In genomic region chr10:57514616-57515015, GRCm38 (mm10) we compare ENCODE assay signal across 20 mouse cellular contexts. TPM values are rescaled to one million over a fixed set of nuclear protein-coding genes. Genes with fewer than 3 reads are reported as not detected.
A peak's percentile ranks its signal among the peaks of the same experiment; 100 is the strongest.
DNase-seq lines count a peak whose midpoint lies in the region; ATAC-seq and TF ChIP-seq lines count a peak whose summit lies in the region.
"Had no signal": no experiment of that assay in that cellular context is flagged by ENCODE, and none has a peak within 500 bp of the region (broad histone marks: within the 10 kb centered on the region; RNA-seq: fewer than 3 reads in every experiment).

No protein-coding gene starts in this region.

- TF ChIP-seq POLR2A in kidney, adult 2 months (IDR thresholded peaks at IDR 0.05; ENCODE audit: low read depth, low read length) = no peak

- no peak overlapping the region for H3K4me3 ChIP-seq in kidney, adult 2 months (ENCODE audit: insufficient read depth, low read depth, low read length)
- H3K4me3 ChIP-seq in kidney, embryonic 16.5 days (ENCODE audit: low read length) = no peak overlapping the region
- H3K4me3 ChIP-seq in kidney, embryonic 15.5 days (replicated peaks) = no peak overlapping the region
- H3K4me3 ChIP-seq: heart, embryonic 12.5 days; heart, embryonic 15.5 days; hindbrain, embryonic 10.5 days; hindbrain, embryonic 15.5 days had no signal

- H3K9ac ChIP-seq in kidney, embryonic 16.5 days (replicated peaks; ENCODE audit: low read length) = no peak overlapping the region
- H3K9ac ChIP-seq in kidney, embryonic 15.5 days = no peak overlapping the region
- H3K9ac ChIP-seq: heart, embryonic 12.5 days; heart, embryonic 15.5 days; hindbrain, embryonic 15.5 days had no signal

- H3K27ac ChIP-seq in kidney, adult 2 months (ENCODE audit: insufficient read depth, low read depth, low read length) = no peak overlapping the region
- no peak overlapping the region for H3K27ac ChIP-seq in kidney, embryonic 16.5 days (ENCODE audit: low read length)
- no peak overlapping the region for H3K27ac ChIP-seq in kidney, embryonic 15.5 days
- H3K27ac ChIP-seq: heart, embryonic 15.5 days; hindbrain, embryonic 10.5 days; hindbrain, embryonic 15.5 days had no signal

- 0 out of 2 replicates have a peak, but pooled peaks have one; percentile 4 for ATAC-seq in frontal cortex, adult (ENCODE audit: low TSS enrichment)
- ATAC-seq in kidney, embryonic 16.5 days (ENCODE audit: low FRiP score, low TSS enrichment) = peak; percentile 39; the same call in 1 of the 2 replicates
- no peak for ATAC-seq in kidney, embryonic 15.5 days (replicated peaks; ENCODE audit: low FRiP score)
- ATAC-seq: forebrain, embryonic 14.5 days; Patski had no signal

- no peak for TF ChIP-seq CTCF in kidney, adult 2 months (conservative IDR thresholded peaks at IDR 0.05; ENCODE audit: insufficient read depth, insufficient read length, low read depth, low read length)

- WGBS in kidney, adult 2 months = 69% methylated on average over 2 of the region's 2 CpGs
- WGBS in kidney, embryonic 16.5 days = 88% methylated on average over 2 of the region's 2 CpGs
- 84% methylated on average over 2 of the region's 2 CpGs for WGBS in kidney, embryonic 15.5 days

- H3K4me1 ChIP-seq in kidney, adult 2 months (ENCODE audit: control insufficient read depth, insufficient read depth, low read length) = peaks cover 3% of the 10 kb centered on the region; the same call in 1 of the 2 replicates
- no peaks in the 10 kb centered on the region for H3K4me1 ChIP-seq in kidney, embryonic 16.5 days (ENCODE audit: insufficient read depth, low read length)
- no peaks in the 10 kb centered on the region for H3K4me1 ChIP-seq in kidney, embryonic 15.5 days
- H3K4me1 ChIP-seq: heart, embryonic 12.5 days; heart, embryonic 15.5 days; hindbrain, embryonic 10.5 days; hindbrain, embryonic 15.5 days had no signal

- H3K4me2 ChIP-seq in kidney, embryonic 16.5 days (replicated peaks; ENCODE audit: low read depth, low read length) = no peak overlapping the region
- H3K4me2 ChIP-seq in kidney, embryonic 15.5 days = no peak overlapping the region
- H3K4me2 ChIP-seq: heart, embryonic 12.5 days; heart, embryonic 15.5 days; hindbrain, embryonic 15.5 days had no signal

- H3K27me3 ChIP-seq in kidney, adult 2 months (replicated peaks; ENCODE audit: control insufficient read depth, insufficient read depth, low read length) = no peaks in the 10 kb centered on the region
- no peaks in the 10 kb centered on the region for H3K27me3 ChIP-seq in kidney, embryonic 16.5 days (ENCODE audit: insufficient read depth, low read length)
- no peaks in the 10 kb centered on the region for H3K27me3 ChIP-seq in kidney, embryonic 15.5 days
- H3K27me3 ChIP-seq: CH12.LX; heart, embryonic 12.5 days; heart, embryonic 15.5 days; hindbrain, embryonic 15.5 days; Patski had no signal

- H3K36me3 ChIP-seq in kidney, adult 2 months (ENCODE audit: control insufficient read depth, insufficient read depth, low read length) = peaks cover 17% of the 10 kb centered on the region
- H3K36me3 ChIP-seq in kidney, embryonic 16.5 days (ENCODE audit: insufficient read depth, low read length) = peaks cover 54% of the 10 kb centered on the region
- peaks cover 76% of the 10 kb centered on the region for H3K36me3 ChIP-seq in kidney, embryonic 15.5 days

- DNase-seq in frontal cortex, adult 2 months (ENCODE audit: extremely low spot score in 1 of 2, low spot score in 1 of 2) = no peak
- peak; percentile 67 for DNase-seq in kidney, adult 2 months
- DNase-seq in kidney, postnatal 4 days = no peak
- DNase-seq: B cell, adult 2 months; cerebellum, adult 18-20 months; gastrocnemius, postnatal 25 days; heart, adult 18-20 months; heart, postnatal 10 days; heart, postnatal 36 days had no signal

- no peaks in the 10 kb centered on the region for H3K9me3 ChIP-seq in kidney, embryonic 16.5 days (ENCODE audit: low read length)
- H3K9me3 ChIP-seq in kidney, embryonic 15.5 days (replicated peaks) = no peaks in the 10 kb centered on the region
- H3K9me3 ChIP-seq: G1E; heart, embryonic 12.5 days; heart, embryonic 15.5 days; hindbrain, embryonic 10.5 days; hindbrain, embryonic 15.5 days had no signal

RNA-seq across cellular contexts. Expression of gene Serinc1, which starts 17.7 kb away (rescaled TPM):
- polyA plus RNA-seq in frontal cortex, adult 2 months (2012; rRNA removed) = 570 and 616 TPM in 2 replicates
- polyA plus RNA-seq in kidney, adult 2 months (2012; rRNA removed) = 61.0 and 76.6 TPM in 2 replicates
- polyA plus RNA-seq in kidney, embryonic 16.5 days (2015; fragmentation: Nextera tagmentation; extraction: Ambion mirVana) = 153 and 163 TPM in 2 replicates
- polyA plus RNA-seq in kidney, embryonic 15.5 days (2015; fragmentation: Nextera tagmentation; extraction: Ambion mirVana) = 149 and 151 TPM in 2 replicates

RNA-seq across cellular contexts. Expression of gene Hsf2, which starts 28.4 kb away (rescaled TPM):
- 24.9 and 25.6 TPM in 2 replicates for polyA plus RNA-seq in frontal cortex, adult 2 months (2012; rRNA removed)
- 4.5 and 4.9 TPM in 2 replicates for polyA plus RNA-seq in kidney, adult 2 months (2012; rRNA removed)
- polyA plus RNA-seq in kidney, embryonic 16.5 days (2015; fragmentation: Nextera tagmentation; extraction: Ambion mirVana) = 22.5 and 27.6 TPM in 2 replicates
- 29.2 and 31.8 TPM in 2 replicates for polyA plus RNA-seq in kidney, embryonic 15.5 days (2015; fragmentation: Nextera tagmentation; extraction: Ambion mirVana)
